Mouse (Mus musculus): Measurements from ENCODE around the gene Tiam2. TPM values are rescaled to one million over a fixed set of nuclear protein-coding genes. Genes with fewer than 3 reads are reported as not detected.
A peak's percentile ranks its signal among the peaks of the same experiment; 100 is the strongest.

Tiam2 gene
- polyA plus RNA-seq, 1 experiment from 2014 or later, result 3.9 TPM

DNA sequence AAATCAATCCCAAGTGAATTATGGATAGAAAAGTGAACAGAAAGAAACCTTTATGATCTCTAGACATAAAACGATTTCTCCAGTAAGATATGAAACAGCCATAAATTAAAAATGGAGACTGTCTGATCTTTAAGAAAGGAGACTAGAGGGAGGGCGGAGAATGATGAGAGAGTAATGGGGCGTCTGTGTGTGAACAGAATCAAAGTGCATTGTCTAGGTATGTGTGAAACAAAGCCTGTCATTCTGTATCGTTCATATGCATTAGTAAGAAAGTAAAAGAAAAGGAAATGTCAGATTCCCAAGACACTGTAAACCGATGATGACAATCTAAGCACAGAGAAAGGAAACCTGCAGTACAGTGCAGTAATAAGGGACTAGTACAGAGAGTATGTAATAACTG lies 214.7 kb downstream of the Tiam2 start:
- Histone ChIP-seq H3K27ac (replicated peaks in 1 of 2; ENCODE audit: control insufficient read depth in 1 of 2, insufficient read depth in 1 of 2, low read depth in 2 of 2, low read length in 2 of 2) (no peak overlapping the region), H3K4me2 (ENCODE audit: low read length) (no peak overlapping the region), H3K9ac (ENCODE audit: low read length) (no peak overlapping the region), H3K4me1 (ENCODE audit: control insufficient read depth in 2 of 2, insufficient read depth in 2 of 2, low read length in 2 of 2) (no peaks in the 10 kb centered on the region), H3K9me3 (ENCODE audit: control insufficient read depth, low read length) (no peaks in the 10 kb centered on the region), H3K27me3 (ENCODE audit: control insufficient read depth, insufficient read depth, low read length) (no peaks in the 10 kb centered on the region), H3K36me3 (ENCODE audit: control insufficient read depth, insufficient read depth, low read length) (peaks cover 29% of the 10 kb centered on the region), H3K4me3 (ENCODE audit: control insufficient read depth in 1 of 2, insufficient read depth in 1 of 2, low read depth in 1 of 2, low read length in 2 of 2) (no peak overlapping the region)
- WGBS, result 82% methylated on average over 5 of the region's 5 CpGs
- ATAC-seq (ENCODE audit: insufficient number of reproducible peaks, insufficient read depth, low FRiP score, low read depth), result no peak

- no peak overlapping the region for H3K27ac ChIP-seq (replicated peaks in 1 of 2; ENCODE audit: control insufficient read depth in 1 of 2, insufficient read depth in 1 of 2, low read depth in 2 of 2, low read length in 2 of 2)
- no peak overlapping the region for H3K9ac ChIP-seq (ENCODE audit: low read length)
- H3K27me3 ChIP-seq (ENCODE audit: control insufficient read depth, insufficient read depth, low read length), result no peaks in the 10 kb centered on the region
- WGBS, result 77% methylated on average over 7 of the region's 7 CpGs
- H3K4me3 ChIP-seq (ENCODE audit: control insufficient read depth in 1 of 2, insufficient read depth in 1 of 2, low read depth in 1 of 2, low read length in 2 of 2), result no peak overlapping the region
- no peak for ATAC-seq (ENCODE audit: insufficient number of reproducible peaks, insufficient read depth, low FRiP score, low read depth)
- H3K36me3 ChIP-seq (ENCODE audit: control insufficient read depth, insufficient read depth, low read length), result peaks cover 17% of the 10 kb centered on the region; the same call in 1 of the 2 replicates
- no peaks in the 10 kb centered on the region for H3K9me3 ChIP-seq (ENCODE audit: control insufficient read depth, low read length)
- H3K4me1 ChIP-seq (ENCODE audit: control insufficient read depth in 2 of 2, insufficient read depth in 2 of 2, low read length in 2 of 2), result no peaks in the 10 kb centered on the region
- H3K4me2 ChIP-seq (ENCODE audit: low read length), result no peak overlapping the region
These were observed 221.4 kb downstream of the Tiam2 start for GRCm38 (mm10) chr17:3547725-3548124.

- ATAC-seq (ENCODE audit: insufficient number of reproducible peaks, insufficient read depth, low FRiP score, low read depth), result no peak
- H3K36me3 ChIP-seq (ENCODE audit: control insufficient read depth, insufficient read depth, low read length), result peaks cover 28% of the 10 kb centered on the region
- H3K4me2 ChIP-seq (ENCODE audit: low read length), result peak overlapping the region; percentile 80
- H3K9ac ChIP-seq (ENCODE audit: low read length), result no peak overlapping the region
- H3K9me3 ChIP-seq (ENCODE audit: control insufficient read depth, low read length), result no peaks in the 10 kb centered on the region
- H3K4me1 ChIP-seq (ENCODE audit: control insufficient read depth in 2 of 2, insufficient read depth in 2 of 2, low read length in 2 of 2), result peaks cover 3 to 14% of the 10 kb centered on the region in 2 experiments; a peak in 3 of 4 replicates
- no peak overlapping the region for H3K27ac ChIP-seq (replicated peaks in 1 of 2; ENCODE audit: control insufficient read depth in 1 of 2, insufficient read depth in 1 of 2, low read depth in 2 of 2, low read length in 2 of 2)
- H3K4me3 ChIP-seq (ENCODE audit: control insufficient read depth in 1 of 2, insufficient read depth in 1 of 2, low read depth in 1 of 2, low read length in 2 of 2), result no peak overlapping the region
- H3K27me3 ChIP-seq (ENCODE audit: control insufficient read depth, insufficient read depth, low read length), result no peaks in the 10 kb centered on the region
- WGBS, result 28% methylated on average over 1 of the region's 1 CpGs
These were observed 229.9 kb downstream of the Tiam2 start for GRCm38 (mm10) chr17:3556251-3556650.

- Histone ChIP-seq H3K27me3 (ENCODE audit: control insufficient read depth, insufficient read depth, low read length) (no peaks in the 10 kb centered on the region), H3K4me1 (ENCODE audit: control insufficient read depth in 2 of 2, insufficient read depth in 2 of 2, low read length in 2 of 2) (peaks cover 3 to 14% of the 10 kb centered on the region in 2 experiments; a peak in 3 of 4 replicates), H3K4me2 (ENCODE audit: low read length) (peak within 1 kb of the TSS; percentile 80), H3K27ac (replicated peaks in 1 of 2; ENCODE audit: control insufficient read depth in 1 of 2, insufficient read depth in 1 of 2, low read depth in 2 of 2, low read length in 2 of 2) (peak within 1 kb of the TSS; percentile 86 to 92), H3K36me3 (ENCODE audit: control insufficient read depth, insufficient read depth, low read length) (peaks cover 17% of the 10 kb centered on the region), H3K9me3 (ENCODE audit: control insufficient read depth, low read length) (no peaks in the 10 kb centered on the region), H3K9ac (ENCODE audit: low read length) (peak within 1 kb of the TSS; percentile 72), H3K4me3 (ENCODE audit: control insufficient read depth in 1 of 2, insufficient read depth in 1 of 2, low read depth in 1 of 2, low read length in 2 of 2) (peak within 1 kb of the TSS; percentile 61 to 94)
- 1% methylated on average over 60 of the region's 60 CpGs for WGBS
- ATAC-seq (ENCODE audit: insufficient number of reproducible peaks, insufficient read depth, low FRiP score, low read depth), result peak; percentile 100
These were observed 231.2 kb downstream of the Tiam2 start, which contains the start of gene Tfb1m for GRCm38 (mm10) chr17:3557331-3558311. Gene Tfb1m, minus strand, starts transcription at chr17:3557781.

GRCm38 (mm10) chr17:3558356-3558870 lies 232.0 kb downstream of the Tiam2 start:
- H3K36me3 ChIP-seq (ENCODE audit: control insufficient read depth, insufficient read depth, low read length), result peaks cover 9% of the 10 kb centered on the region
- ATAC-seq (ENCODE audit: insufficient number of reproducible peaks, insufficient read depth, low FRiP score, low read depth), result no peak
- peaks cover 3 to 14% of the 10 kb centered on the region in 2 experiments; a peak in 3 of 4 replicates for H3K4me1 ChIP-seq (ENCODE audit: control insufficient read depth in 2 of 2, insufficient read depth in 2 of 2, low read length in 2 of 2)
- peak overlapping the region; percentile 64 for H3K4me2 ChIP-seq (ENCODE audit: low read length)
- no peaks in the 10 kb centered on the region for H3K27me3 ChIP-seq (ENCODE audit: control insufficient read depth, insufficient read depth, low read length)
- H3K9ac ChIP-seq (ENCODE audit: low read length), result peak overlapping the region; percentile 68
- no peaks in the 10 kb centered on the region for H3K9me3 ChIP-seq (ENCODE audit: control insufficient read depth, low read length)
- peak overlapping the region; percentile 85 to 86 for H3K27ac ChIP-seq (replicated peaks in 1 of 2; ENCODE audit: control insufficient read depth in 1 of 2, insufficient read depth in 1 of 2, low read depth in 2 of 2, low read length in 2 of 2)
- H3K4me3 ChIP-seq (ENCODE audit: control insufficient read depth in 1 of 2, insufficient read depth in 1 of 2, low read depth in 1 of 2, low read length in 2 of 2), result peak overlapping the region; percentile 41 to 61; a peak in 3 of 4 replicates
- 75% methylated on average over 9 of the region's 9 CpGs for WGBS

- no peaks in the 10 kb centered on the region for H3K36me3 ChIP-seq (ENCODE audit: control insufficient read depth, insufficient read depth, low read length)
- H3K4me1 ChIP-seq (ENCODE audit: control insufficient read depth in 2 of 2, insufficient read depth in 2 of 2, low read length in 2 of 2), result peaks cover 3 to 14% of the 10 kb centered on the region in 2 experiments; a peak in 3 of 4 replicates
- H3K9me3 ChIP-seq (ENCODE audit: control insufficient read depth, low read length), result no peaks in the 10 kb centered on the region
- H3K4me2 ChIP-seq (ENCODE audit: low read length), result no peak overlapping the region
- no peak overlapping the region for H3K4me3 ChIP-seq (ENCODE audit: control insufficient read depth in 1 of 2, insufficient read depth in 1 of 2, low read depth in 1 of 2, low read length in 2 of 2)
- 66% methylated on average over 3 of the region's 3 CpGs for WGBS
- H3K27me3 ChIP-seq (ENCODE audit: control insufficient read depth, insufficient read depth, low read length), result no peaks in the 10 kb centered on the region
- no peak overlapping the region for H3K27ac ChIP-seq (replicated peaks in 1 of 2; ENCODE audit: control insufficient read depth in 1 of 2, insufficient read depth in 1 of 2, low read depth in 2 of 2, low read length in 2 of 2)
- ATAC-seq (ENCODE audit: insufficient number of reproducible peaks, insufficient read depth, low FRiP score, low read depth), result no peak
- no peak overlapping the region for H3K9ac ChIP-seq (ENCODE audit: low read length)
These were observed 234.2 kb downstream of the Tiam2 start for GRCm38 (mm10) chr17:3560534-3560933.

- 42% methylated on average over 8 of the region's 8 CpGs for WGBS
- H3K4me2 ChIP-seq (ENCODE audit: low read length), result no peak overlapping the region
- no peak for ATAC-seq (ENCODE audit: insufficient number of reproducible peaks, insufficient read depth, low FRiP score, low read depth)
- no peaks in the 10 kb centered on the region for H3K9me3 ChIP-seq (ENCODE audit: control insufficient read depth, low read length)
- peaks cover 3 to 4% of the 10 kb centered on the region in 2 experiments; a peak in 2 of 4 replicates for H3K4me1 ChIP-seq (ENCODE audit: control insufficient read depth in 2 of 2, insufficient read depth in 2 of 2, low read length in 2 of 2)
- H3K27me3 ChIP-seq (ENCODE audit: control insufficient read depth, insufficient read depth, low read length), result no peaks in the 10 kb centered on the region
- no peak overlapping the region for H3K27ac ChIP-seq (replicated peaks in 1 of 2; ENCODE audit: control insufficient read depth in 1 of 2, insufficient read depth in 1 of 2, low read depth in 2 of 2, low read length in 2 of 2)
- H3K4me3 ChIP-seq (ENCODE audit: control insufficient read depth in 1 of 2, insufficient read depth in 1 of 2, low read depth in 1 of 2, low read length in 2 of 2), result no peak overlapping the region
- H3K9ac ChIP-seq (ENCODE audit: low read length), result no peak overlapping the region
- H3K36me3 ChIP-seq (ENCODE audit: control insufficient read depth, insufficient read depth, low read length), result no peaks in the 10 kb centered on the region
These were observed 236.0 kb downstream of the Tiam2 start for GRCm38 (mm10) chr17:3562405-3562804.

All from heart, embryonic 14.5 days (tissue).